Comparison of ENCODE assay signal across 8 mouse cellular contexts in genomic region chr6:28425019-28425418, GRCm38 (mm10). TPM values are rescaled to one million over a fixed set of nuclear protein-coding genes. Genes with fewer than 3 reads are reported as not detected.
DNase-seq lines count a peak whose midpoint lies in the region; ATAC-seq and TF ChIP-seq lines count a peak whose summit lies in the region.

No protein-coding gene starts in this region.

- no peak for ATAC-seq in lung, embryonic 16.5 days (ENCODE audit: low read depth)
- ATAC-seq in limb, embryonic 12.5 days (ENCODE audit: insufficient number of reproducible peaks, insufficient read depth, low FRiP score, low TSS enrichment, low read depth), result no peak
- no peak for ATAC-seq in neural tube, embryonic 13.5 days (ENCODE audit: low read depth)

- H3K4me3 ChIP-seq in lung, embryonic 16.5 days (ENCODE audit: low read length), result no peak overlapping the region
- no peak overlapping the region for H3K4me3 ChIP-seq in lung, adult 2 months (replicated peaks; ENCODE audit: extremely low read depth, low read depth, low read length)
- H3K4me3 ChIP-seq in limb, embryonic 12.5 days (replicated peaks), result peak overlapping the region; percentile 86; the same call in 1 of the 2 replicates
- peak overlapping the region; percentile 82 for H3K4me3 ChIP-seq in neural tube, embryonic 13.5 days

- peaks cover 5% of the 10 kb centered on the region; the same call in 1 of the 2 replicates for H3K36me3 ChIP-seq in lung, embryonic 16.5 days (ENCODE audit: control insufficient read depth, insufficient read depth, low read length)
- peaks cover 26% of the 10 kb centered on the region for H3K36me3 ChIP-seq in limb, embryonic 12.5 days
- H3K36me3 ChIP-seq in neural tube, embryonic 13.5 days, result peaks cover 30% of the 10 kb centered on the region

- H3K4me2 ChIP-seq in lung, embryonic 16.5 days (ENCODE audit: low read depth, low read length), result peak overlapping the region; percentile 72
- peak overlapping the region; percentile 67 for H3K4me2 ChIP-seq in limb, embryonic 12.5 days
- H3K4me2 ChIP-seq in neural tube, embryonic 13.5 days, result peak overlapping the region; percentile 63; the same call in 1 of the 2 replicates

- no peaks in the 10 kb centered on the region for H3K27me3 ChIP-seq in lung, embryonic 16.5 days (ENCODE audit: control insufficient read depth, insufficient read depth, low read depth, low read length)
- H3K27me3 ChIP-seq in limb, embryonic 12.5 days, result no peaks in the 10 kb centered on the region
- no peaks in the 10 kb centered on the region for H3K27me3 ChIP-seq in neural tube, embryonic 13.5 days

- H3K4me1 ChIP-seq in lung, embryonic 16.5 days (replicated peaks; ENCODE audit: control insufficient read depth, insufficient read depth, low read length), result peaks cover 23% of the 10 kb centered on the region
- H3K4me1 ChIP-seq in lung, adult 2 months (ENCODE audit: control insufficient read depth, insufficient read depth, low read length), result peaks cover 13% of the 10 kb centered on the region; the same call in 1 of the 2 replicates
- H3K4me1 ChIP-seq in limb, embryonic 12.5 days (replicated peaks), result peaks cover 28% of the 10 kb centered on the region
- peaks cover 42% of the 10 kb centered on the region for H3K4me1 ChIP-seq in neural tube, embryonic 13.5 days (replicated peaks)

- no peak for TF ChIP-seq CTCF in lung, adult 2 months (IDR thresholded peaks at IDR 0.05; ENCODE audit: insufficient read depth, low read length)

- H3K9ac ChIP-seq in lung, embryonic 16.5 days (ENCODE audit: low read length), result no peak overlapping the region
- H3K9ac ChIP-seq in limb, embryonic 12.5 days (replicated peaks), result no peak overlapping the region
- H3K9ac ChIP-seq in neural tube, embryonic 13.5 days, result 0 out of 2 replicates have a peak overlapping the region, but pooled peaks have one; percentile 90

- H3K27ac ChIP-seq in lung, embryonic 16.5 days (ENCODE audit: low read length), result no peak overlapping the region
- H3K27ac ChIP-seq in limb, embryonic 12.5 days, result no peak overlapping the region
- H3K27ac ChIP-seq in neural tube, embryonic 13.5 days (replicated peaks), result no peak overlapping the region

- peak; percentile 47 to 51 for DNase-seq in cerebellum, adult 18-20 months
- no peak for DNase-seq in cerebellum, postnatal 4 days (ENCODE audit: low spot score in 2 of 2)
- no peak for DNase-seq in lung, adult 2 months
- DNase-seq in urinary bladder, postnatal 36 days (ENCODE audit: low spot score in 2 of 2), result no peak
- DNase-seq in kidney, adult 18-20 months, result no peak

- TF ChIP-seq POLR2A in lung, adult 2 months (IDR thresholded peaks at IDR 0.05; ENCODE audit: borderline replicate concordance, extremely low read depth, low read depth, low read length), result no peak

- 79% methylated on average over 6 of the region's 6 CpGs for WGBS in lung, embryonic 16.5 days
- WGBS in lung, adult 2 months, result 67% methylated on average over 6 of the region's 6 CpGs
- 88% methylated on average over 6 of the region's 6 CpGs for WGBS in limb, embryonic 12.5 days
- WGBS in neural tube, embryonic 13.5 days, result 93% methylated on average over 6 of the region's 6 CpGs

- H3K9me3 ChIP-seq in lung, embryonic 16.5 days (ENCODE audit: control insufficient read depth, low read length), result no peaks in the 10 kb centered on the region
- no peaks in the 10 kb centered on the region for H3K9me3 ChIP-seq in limb, embryonic 12.5 days
- H3K9me3 ChIP-seq in neural tube, embryonic 13.5 days, result no peaks in the 10 kb centered on the region

RNA-seq across cellular contexts. Expression of gene Arf5, which starts 1.7 kb away (rescaled TPM):
- 342 and 379 TPM in 2 replicates for polyA plus RNA-seq in lung, embryonic 16.5 days (2015; fragmentation: Nextera tagmentation; extraction: Ambion mirVana)
- 377 and 390 TPM in 2 replicates for polyA plus RNA-seq in lung, adult 2 months (2012; rRNA removed)
- polyA plus RNA-seq in limb, embryonic 12.5 days (2016; fragmentation: Nextera tagmentation; extraction: Ambion mirVana), result 335 and 342 TPM in 2 replicates
- 336 and 392 TPM in 2 replicates for polyA plus RNA-seq in neural tube, embryonic 13.5 days (2015; fragmentation: Nextera tagmentation; extraction: Ambion mirVana)

RNA-seq across cellular contexts. Expression of gene Fscn3, which starts 2.6 kb away (rescaled TPM):
- 0.08 TPM in 1 of 2 replicates, not detected in the other for polyA plus RNA-seq in lung, embryonic 16.5 days (2015; fragmentation: Nextera tagmentation; extraction: Ambion mirVana)
- 0.09 TPM in 1 of 2 replicates, not detected in the other for polyA plus RNA-seq in lung, adult 2 months (2012; rRNA removed)
- polyA plus RNA-seq in limb, embryonic 12.5 days (2016; fragmentation: Nextera tagmentation; extraction: Ambion mirVana), result not detected in 2 replicates
- polyA plus RNA-seq in neural tube, embryonic 13.5 days (2015; fragmentation: Nextera tagmentation; extraction: Ambion mirVana), result not detected in 2 replicates

RNA-seq across cellular contexts. Expression of gene Gcc1, which starts 3.2 kb away (rescaled TPM):
- 11.3 and 12.3 TPM in 2 replicates for polyA plus RNA-seq in lung, embryonic 16.5 days (2015; fragmentation: Nextera tagmentation; extraction: Ambion mirVana)
- polyA plus RNA-seq in lung, adult 2 months (2012; rRNA removed), result 8.0 and 9.3 TPM in 2 replicates
- 12.5 and 13.1 TPM in 2 replicates for polyA plus RNA-seq in limb, embryonic 12.5 days (2016; fragmentation: Nextera tagmentation; extraction: Ambion mirVana)
- polyA plus RNA-seq in neural tube, embryonic 13.5 days (2015; fragmentation: Nextera tagmentation; extraction: Ambion mirVana), result 10.0 and 12.5 TPM in 2 replicates

RNA-seq across cellular contexts. Expression of gene Pax4, which starts 24.1 kb away (rescaled TPM):
- not detected in 2 replicates for polyA plus RNA-seq in lung, embryonic 16.5 days (2015; fragmentation: Nextera tagmentation; extraction: Ambion mirVana)
- not detected in 2 replicates for polyA plus RNA-seq in lung, adult 2 months (2012; rRNA removed)
- not detected in 2 replicates for polyA plus RNA-seq in limb, embryonic 12.5 days (2016; fragmentation: Nextera tagmentation; extraction: Ambion mirVana)
- polyA plus RNA-seq in neural tube, embryonic 13.5 days (2015; fragmentation: Nextera tagmentation; extraction: Ambion mirVana), result not detected in 2 replicates

RNA-seq across cellular contexts. Expression of gene Zfp800, which starts 27.2 kb away (rescaled TPM):
- polyA plus RNA-seq in lung, embryonic 16.5 days (2015; fragmentation: Nextera tagmentation; extraction: Ambion mirVana), result 18.0 and 18.9 TPM in 2 replicates
- polyA plus RNA-seq in lung, adult 2 months (2012; rRNA removed), result 3.0 and 4.4 TPM in 2 replicates
- polyA plus RNA-seq in limb, embryonic 12.5 days (2016; fragmentation: Nextera tagmentation; extraction: Ambion mirVana), result 14.0 and 17.7 TPM in 2 replicates
- polyA plus RNA-seq in neural tube, embryonic 13.5 days (2015; fragmentation: Nextera tagmentation; extraction: Ambion mirVana), result 20.5 and 23.5 TPM in 2 replicates

Comparison
In these comparisons a context has a peak if more than half of its experiments do, and no peak if none do; other contexts are left out.
1. DNase-seq: peak in cerebellum, adult 18-20 months (2 of 2); none in cerebellum, postnatal 4 days (0 of 2), lung, adult 2 months (single experiment), urinary bladder, postnatal 36 days (0 of 2) and kidney, adult 18-20 months (single experiment).
2. H3K4me3 ChIP-seq: peak in limb, embryonic 12.5 days (single experiment) and neural tube, embryonic 13.5 days (single experiment); none in lung, embryonic 16.5 days (single experiment) and lung, adult 2 months (single experiment).
3. Peak in every context shown above with its lines, with median percentiles within 50 percentile points of each other: H3K4me2 ChIP-seq.